Mouse (Mus musculus) layer of hippocampus, adult 2 months (tissue): ENCODE measurements around the gene Olfr1131. TPM values are rescaled to one million over a fixed set of nuclear protein-coding genes. Genes with fewer than 3 reads are reported as not detected.
"Not testable (repeated sequence)": the region's sequence is repeated elsewhere in the genome, so short reads cannot be mapped to it uniquely, and the experiment has no call there.

Experiments used
- DNase-seq, 2 experiments: peaks; one replicate each; pipeline ENCODE4 v3.0.0; 2022; ENCODE audit warnings: low spot score in 2 of 2
- H3K27ac ChIP-seq: fragments of 200-600 bp; 2 replicates; pipeline ENCODE4 v1.8.1; 2022
- H3K4me3 ChIP-seq: fragments of 200-600 bp; 2 replicates; pipeline ENCODE4 v1.8.1; 2022; ENCODE audit warnings: mild to moderate bottlenecking
- CTCF ChIP-seq: fragments of 200-600 bp; conservative IDR thresholded peaks from 2 replicates; pipeline ENCODE4 v1.8.1; 2022; ENCODE audit warnings: antibody characterized with exemption, mild to moderate bottlenecking, moderate library complexity
- long read RNA-seq, 2 experiments: library from polyadenylated mRNA; stranded (forward); transcript quantifications; one replicate each; pipeline ENCODE4 v2.0.0; 2021; ENCODE audit warnings: borderline mapping rate in 2 of 2
- total RNA-seq, 2 experiments: library from RNA; stranded (reverse); gene quantifications; 2 replicates each; pipeline ENCODE4 v1.2.3; 2021

Olfr1131 gene
- total RNA-seq, result not detected
- long read RNA-seq, experiment 1, result 0 reads
- long read RNA-seq, experiment 2, result 0 reads

GRCm38 (mm10) chr2:87626804-87627203 lies at the start of gene Olfr1131:
TSS of gene Olfr1131 (plus strand) at chr2:87627104.
- Histone ChIP-seq H3K27ac (no peak within 1 kb of the TSS), H3K4me3 (no peak within 1 kb of the TSS)
- no peak for TF ChIP-seq CTCF
- no peak for DNase-seq

GRCm38 (mm10) chr2:87605912-87606311 lies 21.0 kb upstream of the Olfr1131 start, which contains the start of gene Olfr1130:
TSS of gene Olfr1130 (plus strand) at chr2:87606212.
- H3K27ac ChIP-seq, H3K4me3 ChIP-seq, DNase-seq: not testable (repeated sequence)

- no peak for TF ChIP-seq CTCF
- H3K4me3 ChIP-seq, result no peak within 1 kb of the TSS
- H3K27ac ChIP-seq, result no peak within 1 kb of the TSS
- DNase-seq, result no peak
These were observed 10.5 kb downstream of the Olfr1131 start, which contains the start of gene Olfr1132 for GRCm38 (mm10) chr2:87637435-87637834. TSS of gene Olfr1132 (minus strand) at chr2:87637535.

- no peak for DNase-seq
- Histone ChIP-seq H3K4me3 (no peak overlapping the region), H3K27ac (no peak overlapping the region)
- TF ChIP-seq CTCF, result no peak
These were observed 15.5 kb downstream of the Olfr1131 start for GRCm38 (mm10) chr2:87642441-87642840.

- TF ChIP-seq CTCF, result no peak
- no peak within 1 kb of the TSS for H3K4me3 ChIP-seq
- no peak for DNase-seq
These were observed 20.4 kb downstream of the Olfr1131 start, which contains the start of gene Olfr1133 for GRCm38 (mm10) chr2:87647274-87647673. TSS of gene Olfr1133 (minus strand) at chr2:87647374.

GRCm38 (mm10) chr2:87658360-87658759 lies 31.5 kb downstream of the Olfr1131 start, which contains the start of gene Olfr1134:
TSS of gene Olfr1134 (minus strand) at chr2:87658460.
- no peak for DNase-seq
- H3K27ac ChIP-seq, result no peak within 1 kb of the TSS
- no peak within 1 kb of the TSS for H3K4me3 ChIP-seq
- TF ChIP-seq CTCF, result no peak

More at GRCm38 (mm10) chr2:87647274-87647673, 20.4 kb downstream of the Olfr1131 start, which contains the start of gene Olfr1133:
- H3K27ac ChIP-seq, result no peak within 1 kb of the TSS

GRCm38 (mm10) chr2:87673564-87673963 lies 46.7 kb downstream of the Olfr1131 start, which contains the start of gene Olfr1135:
TSS of gene Olfr1135 (minus strand) at chr2:87673664.
- TF ChIP-seq CTCF, result no peak
- DNase-seq, result no peak
- Histone ChIP-seq H3K27ac (no peak within 1 kb of the TSS), H3K4me3 (no peak within 1 kb of the TSS)

Other genes starting within 250 kb of the Olfr1131 start
- under 1 TPM in 1 of 2 experiments, not detected in 1; 0.08 TPM for gene Olfr1122, start 241.3 kb upstream of the Olfr1131 start, total RNA-seq
- gene Olfr1123, start 210.5 kb upstream of the Olfr1131 start, total RNA-seq, result not detected
- gene Olfr1124, start 196.8 kb upstream of the Olfr1131 start, total RNA-seq, result not detected
- gene Olfr1126, start 173.1 kb upstream of the Olfr1131 start, total RNA-seq, result not detected
- not detected for gene Pramel7, start 130.0 kb upstream of the Olfr1131 start, total RNA-seq
- not detected for gene Pramel6, start 120.5 kb upstream of the Olfr1131 start, total RNA-seq
- under 1 TPM in 1 of 2 experiments, not detected in 1; 0.28 TPM for gene Olfr153, start 95.3 kb upstream of the Olfr1131 start, total RNA-seq
- not detected for gene Olfr1128, start 81.6 kb upstream of the Olfr1131 start, total RNA-seq
- gene Olfr1129, start 53.2 kb upstream of the Olfr1131 start, total RNA-seq, result not detected
- not detected for gene Olfr1130, start 20.9 kb upstream of the Olfr1131 start, total RNA-seq
- not detected for gene Olfr1132, start 10.4 kb downstream of the Olfr1131 start, total RNA-seq
- gene Olfr1133, start 20.3 kb downstream of the Olfr1131 start, total RNA-seq, result not detected
- gene Olfr1134, start 31.4 kb downstream of the Olfr1131 start, total RNA-seq, result not detected
- not detected for gene Olfr1135, start 46.6 kb downstream of the Olfr1131 start, total RNA-seq
- gene Olfr1136, start 66.8 kb downstream of the Olfr1131 start, total RNA-seq, result not detected
- not detected for gene Olfr1137, start 86.1 kb downstream of the Olfr1131 start, total RNA-seq
- not detected for gene Olfr1138, start 112.9 kb downstream of the Olfr1131 start, total RNA-seq
- not detected for gene Olfr1140, start 116.6 kb downstream of the Olfr1131 start, total RNA-seq
- gene Olfr1141, start 126.9 kb downstream of the Olfr1131 start, total RNA-seq, result not detected
- not detected for gene Olfr152, start 152.4 kb downstream of the Olfr1131 start, total RNA-seq
- not detected for gene Olfr1143, start 173.5 kb downstream of the Olfr1131 start, total RNA-seq
- not detected for gene Olfr1145, start 182.7 kb downstream of the Olfr1131 start, total RNA-seq
- not detected for gene Olfr1148, start 203.4 kb downstream of the Olfr1131 start, total RNA-seq
- not detected for gene Olfr1150-ps1, start 216.9 kb downstream of the Olfr1131 start, total RNA-seq
- not detected for gene Olfr1151, start 228.8 kb downstream of the Olfr1131 start, total RNA-seq
- not detected for gene Olfr1152, start 239.4 kb downstream of the Olfr1131 start, total RNA-seq